Mouse (Mus musculus): ENCODE data around the gene Arl14ep. TPM values are rescaled to one million over a fixed set of nuclear protein-coding genes. Genes with fewer than 3 reads are reported as not detected.

Gene Arl14ep
- polyA plus RNA-seq, 1 experiment from 2014 or later, result 42.1 TPM

- H3K9me3 ChIP-seq, result no peaks in the 10 kb centered on the region
- H3K4me1 ChIP-seq (replicated peaks), result no peaks in the 10 kb centered on the region
- H3K4me3 ChIP-seq, result no peak overlapping the region
- H3K36me3 ChIP-seq, result no peaks in the 10 kb centered on the region
- no peak overlapping the region for H3K27ac ChIP-seq
- WGBS, result 73% methylated on average over 3 of the region's 3 CpGs
- no peaks in the 10 kb centered on the region for H3K27me3 ChIP-seq (ENCODE audit: insufficient read depth, poor library complexity, severe bottlenecking)
- DNase-seq (ENCODE audit: low spot score), result no peak
Observed at GRCm38 (mm10) chr2:106929906-106930305, 44.3 kb downstream of the Arl14ep start.

Other genes starting within 250 kb of the Arl14ep start
- gene Fshb, start 85.2 kb upstream of the Arl14ep start, polyA plus RNA-seq (2016; fragmentation: Nextera tagmentation; extraction: Ambion mirVana), result not detected in 2 replicates